8 mouse cellular contexts compared by ENCODE assay signal in the genomic region with DNA sequence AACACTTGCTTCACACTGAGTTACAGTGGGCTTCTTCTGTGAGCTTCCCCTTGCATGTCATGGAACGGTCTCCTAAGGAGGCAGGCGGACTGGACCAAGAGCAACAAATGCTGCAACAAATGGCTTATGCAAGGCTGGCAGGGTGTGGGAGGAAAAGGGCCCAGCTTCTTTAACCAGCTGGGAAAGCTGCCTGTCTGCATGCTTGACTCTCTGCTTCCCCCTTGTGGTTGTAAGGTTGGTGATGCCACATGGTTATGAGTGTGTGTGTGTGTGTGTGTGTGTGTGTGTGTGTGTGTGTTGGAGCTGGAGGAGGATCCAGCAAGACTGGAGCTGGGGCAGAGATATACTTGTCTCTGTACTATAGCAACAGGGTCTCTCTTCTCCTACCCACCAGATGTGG. TPM values are rescaled to one million over a fixed set of nuclear protein-coding genes. Genes with fewer than 3 reads are reported as not detected.
A peak's percentile ranks its signal among the peaks of the same experiment; 100 is the strongest.
DNase-seq lines count a peak whose midpoint lies in the region; ATAC-seq and TF ChIP-seq lines count a peak whose summit lies in the region.

No protein-coding gene starts in this region.

- peak; percentile 58; the same call in 1 of the 2 replicates for ATAC-seq in forebrain, embryonic 16.5 days
- peak; percentile 79 for ATAC-seq in lung, embryonic 14.5 days (ENCODE audit: insufficient read depth)

- no peak overlapping the region for H3K27ac ChIP-seq in forebrain, embryonic 16.5 days (ENCODE audit: low read length)
- H3K27ac ChIP-seq in lung, embryonic 14.5 days (ENCODE audit: low read depth) = no peak overlapping the region; the same call in 1 of the 2 replicates

- no peaks in the 10 kb centered on the region for H3K36me3 ChIP-seq in forebrain, embryonic 16.5 days (ENCODE audit: control insufficient read depth, insufficient read depth)
- no peaks in the 10 kb centered on the region for H3K36me3 ChIP-seq in lung, embryonic 14.5 days (ENCODE audit: insufficient read depth)

- H3K27me3 ChIP-seq in forebrain, embryonic 16.5 days (replicated peaks; ENCODE audit: control insufficient read depth, insufficient read depth, low read length) = no peaks in the 10 kb centered on the region
- H3K27me3 ChIP-seq in lung, embryonic 14.5 days (ENCODE audit: insufficient read depth, low read length) = no peaks in the 10 kb centered on the region

- 23% methylated on average over 2 of the region's 2 CpGs for WGBS in forebrain, embryonic 16.5 days
- 9% methylated on average over 2 of the region's 2 CpGs for WGBS in lung, embryonic 14.5 days

- intact Hi-C loops in heart, postnatal 25 days (cut with DNase I) = loop anchor here (1.0 to 5.0 kb wide), 3 partner anchors 26 to 86 kb away; no protein-coding TSS in a partner anchor

- TF ChIP-seq CTCF in lung, embryonic 14.5 days (IDR thresholded peaks at IDR 0.05; ENCODE audit: low read depth) = peak; percentile 99

- no peak overlapping the region for H3K4me3 ChIP-seq in forebrain, embryonic 16.5 days (replicated peaks; ENCODE audit: low read length)
- H3K4me3 ChIP-seq in lung, embryonic 14.5 days (ENCODE audit: low read depth, low read length) = no peak overlapping the region

- no peaks in the 10 kb centered on the region for H3K4me1 ChIP-seq in forebrain, embryonic 16.5 days (replicated peaks; ENCODE audit: control insufficient read depth, insufficient read depth, low read length)
- peaks cover 8% of the 10 kb centered on the region; the same call in 1 of the 2 replicates for H3K4me1 ChIP-seq in lung, embryonic 14.5 days (ENCODE audit: insufficient read depth)

- H3K9ac ChIP-seq in forebrain, embryonic 16.5 days (replicated peaks; ENCODE audit: low read depth, low read length) = no peak overlapping the region
- no peak overlapping the region for H3K9ac ChIP-seq in lung, embryonic 14.5 days

- H3K9me3 ChIP-seq in forebrain, embryonic 16.5 days (ENCODE audit: control insufficient read depth, low read length) = no peaks in the 10 kb centered on the region
- H3K9me3 ChIP-seq in lung, embryonic 14.5 days (ENCODE audit: low read depth, low read length) = no peaks in the 10 kb centered on the region

- H3K4me2 ChIP-seq in forebrain, embryonic 16.5 days (ENCODE audit: low read length) = no peak overlapping the region
- no peak overlapping the region for H3K4me2 ChIP-seq in lung, embryonic 14.5 days

- DNase-seq in Muller cell, postnatal 12 days (ENCODE audit: inconsistent ontology term) = peak; percentile 73
- DNase-seq in cerebellum, adult 11-12 months = peak; percentile 60
- peak; percentile 79 for DNase-seq in heart, postnatal 25 days (ENCODE audit: low spot score)
- DNase-seq in layer of hippocampus, adult 9-10 months (ENCODE audit: low spot score) = peak; percentile 88
- peak; percentile 95 for DNase-seq in lung, embryonic 14.5 days
- peak; percentile 83 to 88 for DNase-seq in right cerebral cortex, postnatal 10 days (ENCODE audit: low spot score in 2 of 2)
- peak; percentile 77 to 88 for DNase-seq in urinary bladder, postnatal 4 days (ENCODE audit: low spot score in 2 of 2)

RNA-seq across cellular contexts. Expression of gene Tns4, which starts 23.1 kb away (rescaled TPM):
- polyA plus RNA-seq in forebrain, embryonic 16.5 days (2015; fragmentation: Nextera tagmentation; extraction: Ambion mirVana) = not detected in 2 replicates
- total RNA-seq in heart, postnatal 25 days (2021) = under 1 TPM; 0.18 to 0.20 TPM
- polyA plus RNA-seq in lung, embryonic 14.5 days (2014; fragmentation: Nextera tagmentation; extraction: Ambion mirVana) = 0.39 and 0.47 TPM in 2 replicates

RNA-seq across cellular contexts. Expression of gene Igfbp4, which starts 24.9 kb away (rescaled TPM):
- 147 and 167 TPM in 2 replicates for polyA plus RNA-seq in forebrain, embryonic 16.5 days (2015; fragmentation: Nextera tagmentation; extraction: Ambion mirVana)
- 10 to 100 TPM; 87.8 to 99.7 TPM for total RNA-seq in heart, postnatal 25 days (2021)
- 404 and 412 TPM in 2 replicates for polyA plus RNA-seq in lung, embryonic 14.5 days (2014; fragmentation: Nextera tagmentation; extraction: Ambion mirVana)

RNA-seq across cellular contexts. Expression of gene Top2a, which starts 42.0 kb away (rescaled TPM):
- 97.6 and 121 TPM in 2 replicates for polyA plus RNA-seq in forebrain, embryonic 16.5 days (2015; fragmentation: Nextera tagmentation; extraction: Ambion mirVana)
- 1 to 10 TPM; 4.2 to 4.6 TPM for total RNA-seq in heart, postnatal 25 days (2021)
- polyA plus RNA-seq in lung, embryonic 14.5 days (2014; fragmentation: Nextera tagmentation; extraction: Ambion mirVana) = 349 and 364 TPM in 2 replicates
